Mouse (Mus musculus): ENCODE measurements around the gene Nckipsd.

The Nckipsd gene

GRCm38 (mm10) chr9:108808163-108808665 is at the start of gene Nckipsd:
Nckipsd (plus strand) TSS chr9:108808368.
- in situ Hi-C loops (cut with MboI; ENCODE audit: low pct_unique_long_range_greater_than_20kb in 1 of 2, low sequenced_read_pairs in 2 of 2, unreplicated experiment in 1 of 2) = no loop called here

GRCm38 (mm10) chr9:108759121-108759520 is 49.0 kb upstream of the Nckipsd start:
- in situ Hi-C loops (cut with MboI; ENCODE audit: low pct_unique_long_range_greater_than_20kb in 1 of 2, low sequenced_read_pairs in 2 of 2, unreplicated experiment in 1 of 2) = no loop called here

- in situ Hi-C loops (cut with MboI; ENCODE audit: low pct_unique_long_range_greater_than_20kb in 1 of 2, low sequenced_read_pairs in 2 of 2, unreplicated experiment in 1 of 2) = no loop called here
Measured at GRCm38 (mm10) chr9:108759805-108760204, 48.4 kb upstream of the Nckipsd start.

DNA sequence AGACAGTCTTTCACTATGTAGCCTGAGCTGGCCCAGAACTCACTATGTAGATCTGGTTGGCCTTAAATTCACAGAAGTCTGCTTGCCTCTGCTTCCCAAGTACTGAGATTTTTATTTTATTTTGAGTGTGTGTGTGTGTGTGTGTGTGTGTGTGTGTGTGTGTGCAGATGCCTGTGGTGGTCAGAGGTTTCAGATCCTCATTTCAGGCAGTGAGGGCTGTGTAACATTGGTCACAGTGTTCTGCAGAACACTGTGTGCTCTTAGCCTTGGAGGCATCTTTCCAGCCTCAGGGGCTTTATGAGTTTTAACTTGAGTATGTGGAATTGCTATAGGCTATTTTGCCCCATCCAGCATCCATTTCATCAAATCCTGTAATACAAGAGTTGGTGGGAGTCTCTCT is 46.6 kb upstream of the Nckipsd start:
- in situ Hi-C loops (cut with MboI; ENCODE audit: low pct_unique_long_range_greater_than_20kb in 1 of 2, low sequenced_read_pairs in 2 of 2, unreplicated experiment in 1 of 2) = no loop called here

DNA sequence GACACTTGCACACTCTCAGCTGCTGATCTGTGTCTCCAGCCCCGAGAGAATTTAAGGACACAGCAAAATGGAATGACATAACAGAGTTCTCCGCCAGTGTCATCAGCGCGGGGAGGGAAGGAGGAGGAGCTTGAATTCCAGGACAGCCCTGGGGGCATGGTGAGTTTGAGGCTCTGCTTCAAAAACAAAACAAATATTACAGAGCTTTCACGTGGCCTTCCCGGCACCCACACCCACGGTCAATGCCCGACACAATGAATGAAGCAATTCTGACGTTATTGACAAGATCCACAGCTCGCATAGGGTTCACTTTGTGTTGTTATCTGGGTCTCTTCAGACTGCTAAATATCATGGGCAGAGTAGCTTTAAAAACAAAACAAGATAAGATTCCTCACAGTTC is 43.2 kb upstream of the Nckipsd start:
- in situ Hi-C loops (cut with MboI; ENCODE audit: low pct_unique_long_range_greater_than_20kb in 1 of 2, low sequenced_read_pairs in 2 of 2, unreplicated experiment in 1 of 2) = no loop called here

- in situ Hi-C loops (cut with MboI; ENCODE audit: low pct_unique_long_range_greater_than_20kb in 1 of 2, low sequenced_read_pairs in 2 of 2, unreplicated experiment in 1 of 2) = no loop called here
Measured at GRCm38 (mm10) chr9:108776614-108777013, 31.6 kb upstream of the Nckipsd start.

- in situ Hi-C loops (cut with MboI; ENCODE audit: low pct_unique_long_range_greater_than_20kb in 1 of 2, low sequenced_read_pairs in 2 of 2, unreplicated experiment in 1 of 2) = no loop called here
Measured at GRCm38 (mm10) chr9:108777276-108777675, 30.9 kb upstream of the Nckipsd start.

- in situ Hi-C loops (cut with MboI; ENCODE audit: low pct_unique_long_range_greater_than_20kb in 1 of 2, low sequenced_read_pairs in 2 of 2, unreplicated experiment in 1 of 2) = no loop called here
Measured at GRCm38 (mm10) chr9:108780959-108781358, 27.2 kb upstream of the Nckipsd start.

DNA sequence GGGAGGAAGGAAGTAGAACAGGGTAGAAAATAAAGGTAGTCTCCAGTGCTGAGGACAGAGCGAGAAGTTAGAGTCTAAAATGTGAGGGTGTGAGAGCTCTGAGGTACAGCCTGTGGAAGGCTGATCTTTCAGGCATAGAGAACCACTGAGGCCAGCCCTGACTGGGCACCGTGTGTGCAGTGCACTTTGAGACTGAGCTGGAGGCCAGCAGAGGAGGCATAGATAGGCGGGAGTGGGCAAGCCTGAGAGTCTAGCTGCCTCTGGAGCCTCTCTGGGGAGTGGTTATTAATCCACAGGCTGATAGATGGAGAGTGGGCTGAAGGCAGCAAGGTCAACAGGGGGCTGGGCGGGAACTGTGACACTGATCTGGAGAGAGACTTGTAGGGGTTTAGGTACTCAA is 26.3 kb upstream of the Nckipsd start:
- in situ Hi-C loops (cut with MboI; ENCODE audit: low pct_unique_long_range_greater_than_20kb in 1 of 2, low sequenced_read_pairs in 2 of 2, unreplicated experiment in 1 of 2) = no loop called here

- in situ Hi-C loops (cut with MboI; ENCODE audit: low pct_unique_long_range_greater_than_20kb in 1 of 2, low sequenced_read_pairs in 2 of 2, unreplicated experiment in 1 of 2) = no loop called here
Measured at GRCm38 (mm10) chr9:108782836-108783547, 25.2 kb upstream of the Nckipsd start.

DNA sequence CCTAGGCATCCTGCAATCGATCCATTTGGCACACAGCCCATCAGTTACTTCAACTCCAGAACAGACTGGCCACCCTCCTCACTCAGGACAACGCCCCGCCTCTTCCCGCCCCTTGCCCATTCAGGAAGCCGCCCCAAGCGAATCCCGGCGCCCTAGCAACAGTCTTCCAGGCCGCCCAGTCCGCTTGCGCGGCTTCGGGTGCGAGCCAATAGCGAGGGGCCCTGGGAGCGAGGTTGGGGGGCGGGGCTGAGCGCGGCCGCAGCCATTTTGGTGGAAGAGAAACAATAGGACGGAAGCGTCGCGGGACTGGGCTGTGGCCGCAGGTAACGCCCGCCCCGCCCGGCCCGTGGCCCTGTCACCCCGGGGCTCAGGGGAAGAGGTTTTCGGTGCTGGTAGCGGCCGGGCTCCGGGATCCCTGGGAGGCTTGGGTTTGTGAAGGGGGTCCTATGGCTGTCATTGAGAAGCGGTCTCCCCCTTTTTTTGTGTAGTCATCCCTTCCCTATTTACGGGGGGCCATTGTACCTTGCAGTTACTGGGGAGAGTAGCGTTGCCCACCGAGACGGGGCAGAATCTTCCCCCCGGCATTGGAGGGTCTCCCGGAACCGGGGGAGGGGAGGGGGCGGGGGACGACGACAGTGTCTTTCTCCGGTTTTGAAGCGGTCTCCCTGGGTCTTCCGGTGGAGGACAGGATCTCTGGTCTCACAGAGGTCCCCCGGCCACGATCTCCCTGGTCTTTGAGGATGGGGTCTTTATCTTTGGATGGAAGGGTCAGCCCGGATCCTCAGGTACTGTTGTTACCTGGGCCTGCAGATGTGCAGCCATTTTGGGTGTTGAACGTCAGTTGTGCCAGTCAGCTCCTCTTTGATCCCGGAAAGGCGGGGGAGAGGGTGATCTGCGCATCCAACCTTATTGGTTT is 24.4 kb upstream of the Nckipsd start, which contains the start of gene Ip6k2:
Gene Ip6k2 (plus strand): TSS at position 249 of the 916 bp plus-strand sequence.
- in situ Hi-C loops (cut with MboI; ENCODE audit: low pct_unique_long_range_greater_than_20kb in 1 of 2, low sequenced_read_pairs in 2 of 2, unreplicated experiment in 1 of 2) = no loop called here

- in situ Hi-C loops (cut with MboI; ENCODE audit: low pct_unique_long_range_greater_than_20kb in 1 of 2, low sequenced_read_pairs in 2 of 2, unreplicated experiment in 1 of 2) = no loop called here
Measured at GRCm38 (mm10) chr9:108785416-108785815, 22.8 kb upstream of the Nckipsd start.

DNA sequence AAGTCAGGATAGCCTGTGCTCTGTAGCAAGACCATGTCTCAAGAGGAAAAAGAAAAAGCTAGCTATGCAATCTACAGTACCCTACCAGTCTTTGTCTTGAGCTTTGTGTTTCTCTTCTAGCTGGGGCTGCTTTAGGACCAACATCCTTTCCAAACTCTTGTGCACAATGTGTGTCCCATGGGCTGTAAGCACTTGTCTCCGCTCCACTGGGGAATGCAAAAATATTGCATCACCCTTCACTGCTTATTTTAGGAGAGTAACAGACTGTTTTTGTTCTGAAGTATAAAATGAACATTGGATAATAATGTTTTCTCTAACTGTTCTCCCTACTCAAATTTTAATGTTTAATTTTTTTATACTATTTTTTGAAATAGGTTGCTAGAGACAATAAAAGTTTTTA is 21.7 kb upstream of the Nckipsd start:
- in situ Hi-C loops (cut with MboI; ENCODE audit: low pct_unique_long_range_greater_than_20kb in 1 of 2, low sequenced_read_pairs in 2 of 2, unreplicated experiment in 1 of 2) = no loop called here

DNA sequence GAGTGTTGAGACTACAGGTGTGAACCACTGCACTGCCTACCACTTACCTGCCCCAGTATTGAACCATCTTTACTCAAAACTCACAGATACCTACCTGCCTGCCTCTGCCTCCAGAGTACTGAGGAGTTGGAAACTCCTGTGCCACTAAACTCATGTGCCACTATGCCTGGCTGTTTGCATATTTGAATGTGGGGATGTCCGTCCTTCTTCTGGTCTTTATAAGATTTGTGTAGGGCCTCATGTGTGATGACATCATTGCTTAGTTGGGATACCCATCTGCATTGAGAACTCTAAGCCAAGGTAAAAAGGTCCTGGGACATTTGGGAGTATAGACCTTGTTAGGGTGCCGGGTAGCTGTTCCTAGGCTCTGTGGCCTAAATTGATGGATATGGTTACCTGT is 21.1 kb upstream of the Nckipsd start:
- in situ Hi-C loops (cut with MboI; ENCODE audit: low pct_unique_long_range_greater_than_20kb in 1 of 2, low sequenced_read_pairs in 2 of 2, unreplicated experiment in 1 of 2) = no loop called here

DNA sequence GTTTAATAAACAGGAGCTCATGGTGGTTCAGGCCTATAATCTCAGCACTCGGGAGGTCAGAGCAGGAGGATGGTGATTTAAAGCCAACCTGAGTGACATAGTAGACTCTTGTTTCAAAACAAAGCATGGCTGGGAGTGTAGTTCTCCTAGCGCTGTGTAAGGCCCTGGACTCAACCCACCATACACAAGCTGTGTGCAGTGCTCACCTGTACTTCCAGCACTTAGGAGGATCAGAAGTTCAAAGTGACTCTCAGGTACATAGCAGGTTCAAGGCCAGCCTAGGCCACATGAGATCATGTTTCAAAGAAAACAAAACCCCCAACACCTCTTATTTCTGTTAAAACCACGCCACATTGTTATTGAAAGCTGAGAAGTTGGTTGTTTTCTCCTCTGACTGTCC is 19.5 kb upstream of the Nckipsd start:
- in situ Hi-C loops (cut with MboI; ENCODE audit: low pct_unique_long_range_greater_than_20kb in 1 of 2, low sequenced_read_pairs in 2 of 2, unreplicated experiment in 1 of 2) = no loop called here

GRCm38 (mm10) chr9:108792307-108792706 is 15.9 kb upstream of the Nckipsd start:
- in situ Hi-C loops (cut with MboI; ENCODE audit: low pct_unique_long_range_greater_than_20kb in 1 of 2, low sequenced_read_pairs in 2 of 2, unreplicated experiment in 1 of 2) = no loop called here

DNA sequence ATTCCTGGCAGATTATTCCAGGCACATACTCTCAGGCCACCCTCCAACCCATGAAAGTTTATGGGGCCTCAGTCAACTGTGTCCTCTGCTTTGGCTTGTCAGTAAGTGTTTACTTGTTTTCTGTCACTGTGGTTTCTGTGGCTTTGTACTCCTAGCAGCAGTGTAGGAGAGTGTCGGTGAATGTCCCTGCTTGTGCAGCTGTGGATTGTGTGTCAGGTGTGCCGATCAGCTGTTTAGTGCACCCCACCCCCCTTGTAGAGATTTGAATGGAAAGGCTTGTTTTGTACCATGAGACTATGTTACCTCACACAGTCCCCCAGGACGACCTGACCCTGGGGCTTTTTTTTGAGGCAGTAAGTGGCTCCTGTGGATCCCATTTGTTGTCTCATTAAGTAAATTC is 15.4 kb upstream of the Nckipsd start:
- in situ Hi-C loops (cut with MboI; ENCODE audit: low pct_unique_long_range_greater_than_20kb in 1 of 2, low sequenced_read_pairs in 2 of 2, unreplicated experiment in 1 of 2) = no loop called here

DNA sequence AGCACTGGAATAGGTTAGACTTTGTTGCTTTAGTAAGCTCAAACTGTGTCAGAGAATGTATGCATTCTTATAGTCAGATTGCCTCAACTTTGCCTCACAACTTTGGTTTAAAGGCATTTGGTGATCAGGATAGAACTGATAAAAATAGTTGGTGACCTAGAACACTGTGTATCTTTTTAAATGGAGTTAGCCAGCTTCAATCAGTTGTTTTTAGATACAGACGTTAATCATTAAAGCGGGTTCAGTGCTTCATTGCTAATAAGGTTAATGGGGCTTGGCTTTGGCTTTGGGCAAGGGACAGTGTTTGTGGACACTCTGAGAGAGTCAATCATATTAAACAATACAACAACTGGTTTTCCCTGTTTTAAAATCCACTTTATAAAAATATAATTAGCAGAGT is 12.9 kb upstream of the Nckipsd start:
- in situ Hi-C loops (cut with MboI; ENCODE audit: low pct_unique_long_range_greater_than_20kb in 1 of 2, low sequenced_read_pairs in 2 of 2, unreplicated experiment in 1 of 2) = no loop called here

GRCm38 (mm10) chr9:108795762-108796161 is 12.4 kb upstream of the Nckipsd start:
- in situ Hi-C loops (cut with MboI; ENCODE audit: low pct_unique_long_range_greater_than_20kb in 1 of 2, low sequenced_read_pairs in 2 of 2, unreplicated experiment in 1 of 2) = no loop called here
